ENCODE assay signal across 27 mouse cellular contexts in genomic region chr3:26639851-26640250, GRCm38 (mm10). TPM values are rescaled to one million over a fixed set of nuclear protein-coding genes. Genes with fewer than 3 reads are reported as not detected.
DNase-seq lines count a peak whose midpoint lies in the region; ATAC-seq and TF ChIP-seq lines count a peak whose summit lies in the region.
"Had no signal": no experiment of that assay in that cellular context is flagged by ENCODE, and none has a peak within 500 bp of the region (broad histone marks: within the 10 kb centered on the region; RNA-seq: fewer than 3 reads in every experiment).

No protein-coding gene starts in this region.

- TF ChIP-seq POLR2A in testis, adult 2 months (IDR thresholded peaks at IDR 0.05; ENCODE audit: control insufficient read depth, low read depth, low read length): no peak

- no peak for DNase-seq in forebrain, embryonic 10.5 days (ENCODE audit: extremely low spot score, low spot score)
- no peak for DNase-seq in forebrain, embryonic 11.5 days (ENCODE audit: low spot score)
- no peak for DNase-seq in testis, postnatal 10 days (ENCODE audit: low spot score)
- peak; percentile 10 for DNase-seq in retina, embryonic 14.5 days (ENCODE audit: low spot score)
- DNase-seq in ovary, postnatal 36 days (ENCODE audit: low spot score): no peak
- DNase-seq in kidney, postnatal 25 days: no peak
- DNase-seq: adrenal gland, adult 8-10 months; adrenal gland, postnatal 36 days; B cell, adult 2 months; cerebellum, adult 11 months; cerebellum, adult 8-10 months; cerebellum, postnatal 14 days; gastrocnemius, postnatal 36 days; heart, adult 11 months; heart, postnatal 4 days had no signal

- peak overlapping the region; percentile 80 for H3K27ac ChIP-seq in forebrain, embryonic 10.5 days
- no peak overlapping the region for H3K27ac ChIP-seq in forebrain, embryonic 11.5 days (ENCODE audit: low read depth, low read length)
- no peak overlapping the region for H3K27ac ChIP-seq in testis, adult 2 months (ENCODE audit: control insufficient read depth, insufficient read depth, low read depth, low read length)
- H3K27ac ChIP-seq: embryonic facial prominence, embryonic 15.5 days; heart, embryonic 13.5 days; hindbrain, embryonic 12.5 days had no signal

- WGBS in forebrain, embryonic 10.5 days: 69% methylated on average over 8 of the region's 8 CpGs
- 53% methylated on average over 8 of the region's 8 CpGs for WGBS in forebrain, embryonic 11.5 days

- ATAC-seq in forebrain, embryonic 11.5 days (replicated peaks; ENCODE audit: low FRiP score): no peak
- ATAC-seq: CD4-positive, CD25-positive, alpha-beta regulatory T cell, adult 4 months; inflammation-experienced regulatory T-cells, adult 6 months; intestine, postnatal 0 days; Patski had no signal

- no peak overlapping the region for H3K4me2 ChIP-seq in forebrain, embryonic 11.5 days (ENCODE audit: low read depth, low read length, severe bottlenecking)
- H3K4me2 ChIP-seq: embryonic facial prominence, embryonic 15.5 days; heart, embryonic 13.5 days; hindbrain, embryonic 12.5 days had no signal

- H3K27me3 ChIP-seq in forebrain, embryonic 10.5 days (ENCODE audit: poor library complexity, severe bottlenecking): no peaks in the 10 kb centered on the region
- H3K27me3 ChIP-seq in forebrain, embryonic 11.5 days (ENCODE audit: control insufficient read depth, insufficient read depth, low read length): no peaks in the 10 kb centered on the region
- H3K27me3 ChIP-seq in testis, adult 2 months (ENCODE audit: control insufficient read depth, insufficient read depth, low read length): no peaks in the 10 kb centered on the region
- H3K27me3 ChIP-seq: embryonic facial prominence, embryonic 15.5 days; heart, embryonic 13.5 days had no signal

- TF ChIP-seq CTCF in testis, adult 2 months (IDR thresholded peaks at IDR 0.05; ENCODE audit: control insufficient read depth, insufficient read depth, insufficient replicate concordance, low read depth, low read length): no peak

- H3K4me3 ChIP-seq in forebrain, embryonic 10.5 days: no peak overlapping the region
- no peak overlapping the region for H3K4me3 ChIP-seq in forebrain, embryonic 11.5 days (ENCODE audit: low read depth, low read length)
- peak overlapping the region; percentile 45; the same call in 1 of the 2 replicates for H3K4me3 ChIP-seq in testis, adult 2 months (ENCODE audit: control insufficient read depth, low read depth, low read length)
- H3K4me3 ChIP-seq: embryonic facial prominence, embryonic 15.5 days; erythroblast, embryonic 14.5 days; heart, embryonic 13.5 days; hindbrain, embryonic 12.5 days had no signal

- no peak overlapping the region for H3K9ac ChIP-seq in forebrain, embryonic 11.5 days (ENCODE audit: low read length)
- H3K9ac ChIP-seq: embryonic facial prominence, embryonic 15.5 days; heart, embryonic 13.5 days; hindbrain, embryonic 12.5 days had no signal

- H3K4me1 ChIP-seq in forebrain, embryonic 10.5 days: peaks cover 37% of the 10 kb centered on the region
- no peaks in the 10 kb centered on the region; the same call in none of the 2 replicates for H3K4me1 ChIP-seq in forebrain, embryonic 11.5 days (replicated peaks; ENCODE audit: control insufficient read depth, insufficient read depth, low read length)
- H3K4me1 ChIP-seq in testis, adult 2 months (ENCODE audit: control insufficient read depth, insufficient read depth, low read length): peaks cover 2% of the 10 kb centered on the region
- H3K4me1 ChIP-seq: embryonic facial prominence, embryonic 15.5 days; heart, embryonic 13.5 days had no signal

- H3K36me3 ChIP-seq in forebrain, embryonic 10.5 days (replicated peaks): no peaks in the 10 kb centered on the region
- H3K36me3 ChIP-seq in forebrain, embryonic 11.5 days (ENCODE audit: control insufficient read depth, insufficient read depth, low read length): no peaks in the 10 kb centered on the region
- no peaks in the 10 kb centered on the region for H3K36me3 ChIP-seq in testis, adult 2 months (ENCODE audit: control insufficient read depth, insufficient read depth, low read length)
- H3K36me3 ChIP-seq: embryonic facial prominence, embryonic 15.5 days; heart, embryonic 13.5 days; hindbrain, embryonic 12.5 days had no signal

- no peaks in the 10 kb centered on the region for H3K9me3 ChIP-seq in forebrain, embryonic 10.5 days
- no peaks in the 10 kb centered on the region for H3K9me3 ChIP-seq in forebrain, embryonic 11.5 days (ENCODE audit: control insufficient read depth, low read length)
- H3K9me3 ChIP-seq: embryonic facial prominence, embryonic 15.5 days; heart, embryonic 13.5 days; hindbrain, embryonic 12.5 days had no signal

RNA-seq across cellular contexts. Expression of gene Spata16, which starts 2.4 kb away (rescaled TPM):
- polyA plus RNA-seq in forebrain, embryonic 10.5 days (2016; fragmentation: Nextera tagmentation; extraction: Ambion mirVana): not detected in 2 replicates
- not detected in 2 replicates for polyA plus RNA-seq in forebrain, embryonic 11.5 days (2014; fragmentation: Nextera tagmentation; extraction: Ambion mirVana)
- polyA plus RNA-seq in testis, adult 2 months (2012; rRNA removed): 144 and 158 TPM in 2 replicates
- polyA plus RNA-seq: CD4-positive, CD25-positive, alpha-beta regulatory T cell, adult 4 months; embryonic facial prominence, embryonic 11.5 days; embryonic facial prominence, embryonic 15.5 days; erythroblast, embryonic 14.5 days; heart, embryonic 13.5 days; heart, postnatal 0 days; hindbrain, embryonic 12.5 days; hindbrain, embryonic 16.5 days; inflammation-experienced regulatory T-cells, adult 6 months; intestine, postnatal 0 days; Patski had no signal

Comparison
In these comparisons a context has a peak if more than half of its experiments do, and no peak if none do; other contexts are left out.
1. RNA of gene Spata16, which starts 2.4 kb away (polyA plus RNA-seq): 144 to 158 TPM in testis, adult 2 months; not detected in forebrain, embryonic 10.5 days and not detected in forebrain, embryonic 11.5 days; every median in the first group is over 100 times any median in the second.